Mouse (Mus musculus): ENCODE measurements at regions not wholly inside any gene's neighbourhood (a gene's known extent, or its start where the extent isn't known, plus 50 kb on each side); places are given as distances from the start of the nearest gene placed in this dataset.
"Not testable (repeated sequence)": the region's sequence is repeated elsewhere in the genome, so short reads cannot be mapped to it uniquely, and the experiment has no call there.

- no peak for DNase-seq
Measured at GRCm38 (mm10) chr13:28839084-28839483, 114.4 kb downstream of the Sox4 start.

GRCm38 (mm10) chr13:28838216-28838615 is 115.3 kb downstream of the Sox4 start:
- DNase-seq: no peak

GRCm38 (mm10) chr13:28837196-28837595 is 116.3 kb downstream of the Sox4 start:
- DNase-seq: not testable (repeated sequence)

GRCm38 (mm10) chr13:28833700-28834065 is 119.8 kb downstream of the Sox4 start:
- DNase-seq: no peak

- no peak for DNase-seq
Measured at GRCm38 (mm10) chr13:28832855-28833699, 120.4 kb downstream of the Sox4 start.

- DNase-seq: no peak
Measured at GRCm38 (mm10) chr13:28826284-28826683, 127.2 kb downstream of the Sox4 start.

GRCm38 (mm10) chr13:28823985-28824384 is 129.5 kb downstream of the Sox4 start:
- DNase-seq: no peak

- no peak for DNase-seq
Measured at GRCm38 (mm10) chr13:28823311-28823880, 130.1 kb downstream of the Sox4 start.

- no peak for DNase-seq
Measured at GRCm38 (mm10) chr13:28820868-28821533, 132.5 kb downstream of the Sox4 start.

GRCm38 (mm10) chr13:28814127-28814526 is 139.4 kb downstream of the Sox4 start:
- no peak for DNase-seq

- no peak for DNase-seq
Measured at GRCm38 (mm10) chr13:28811667-28812575, 141.6 kb downstream of the Sox4 start.

GRCm38 (mm10) chr13:28811081-28811439 is 142.5 kb downstream of the Sox4 start:
- DNase-seq: no peak

GRCm38 (mm10) chr13:28810326-28811080 is 143.0 kb downstream of the Sox4 start:
- no peak for DNase-seq

- DNase-seq: no peak
Measured at GRCm38 (mm10) chr13:28805302-28805701, 148.2 kb downstream of the Sox4 start.

GRCm38 (mm10) chr13:28801210-28801954 is 152.1 kb downstream of the Sox4 start:
- no peak for DNase-seq

GRCm38 (mm10) chr13:28800676-28801075 is 152.8 kb downstream of the Sox4 start:
- no peak for DNase-seq

- no peak for DNase-seq
Measured at GRCm38 (mm10) chr13:28799474-28799873, 154.0 kb downstream of the Sox4 start.

- DNase-seq: no peak
Measured at GRCm38 (mm10) chr13:28797617-28798475, 155.7 kb downstream of the Sox4 start.

- DNase-seq: no peak
Measured at GRCm38 (mm10) chr13:28795274-28795673, 158.2 kb downstream of the Sox4 start.

GRCm38 (mm10) chr13:28794547-28794946 is 159.0 kb downstream of the Sox4 start:
- no peak for DNase-seq

Data from right cerebral cortex, postnatal 4 days (tissue).